Mouse (Mus musculus) kidney, adult 8-10 months (tissue): Measurements from ENCODE around the gene Egr2.

Experiments
- DNase-seq, 2 experiments: peaks; one replicate each; pipeline ENCODE4 v3.0.0; 2022

The Egr2 gene

GRCm38 (mm10) chr10:67535256-67535655, at the start of gene Egr2:
Gene Egr2 (plus strand): TSS chr10:67535475.
- no peak for DNase-seq

GRCm38 (mm10) chr10:67487496-67487895, 47.8 kb upstream of the Egr2 start:
- peak; percentile 37 to 45 for DNase-seq

- DNase-seq = no peak
Measured at GRCm38 (mm10) chr10:67489836-67490235, 45.4 kb upstream of the Egr2 start.

GRCm38 (mm10) chr10:67490632-67491031, 44.6 kb upstream of the Egr2 start:
- DNase-seq = no peak

GRCm38 (mm10) chr10:67492161-67492571, 43.1 kb upstream of the Egr2 start:
- DNase-seq = no peak

GRCm38 (mm10) chr10:67493556-67493955, 41.7 kb upstream of the Egr2 start:
- DNase-seq = no peak

GRCm38 (mm10) chr10:67497144-67497892, 38.0 kb upstream of the Egr2 start:
- no peak for DNase-seq

- no peak for DNase-seq
Measured at GRCm38 (mm10) chr10:67497951-67498350, 37.3 kb upstream of the Egr2 start.

GRCm38 (mm10) chr10:67503320-67503995, 31.8 kb upstream of the Egr2 start:
- no peak for DNase-seq

- no peak for DNase-seq
Measured at GRCm38 (mm10) chr10:67504046-67504445, 31.2 kb upstream of the Egr2 start.

- no peak for DNase-seq
Measured at GRCm38 (mm10) chr10:67505248-67505647, 30.0 kb upstream of the Egr2 start.

GRCm38 (mm10) chr10:67512211-67512610, 23.1 kb upstream of the Egr2 start:
- no peak for DNase-seq

- DNase-seq = no peak
Measured at GRCm38 (mm10) chr10:67512871-67513270, 22.4 kb upstream of the Egr2 start.

GRCm38 (mm10) chr10:67518733-67519132, 16.5 kb upstream of the Egr2 start:
- DNase-seq = no peak

- DNase-seq = no peak
Measured at GRCm38 (mm10) chr10:67524130-67524529, 11.1 kb upstream of the Egr2 start.

GRCm38 (mm10) chr10:67524694-67525093, 10.6 kb upstream of the Egr2 start:
- DNase-seq = no peak

- DNase-seq = no peak
Measured at GRCm38 (mm10) chr10:67526435-67526834, 8.8 kb upstream of the Egr2 start.

- no peak for DNase-seq
Measured at GRCm38 (mm10) chr10:67529769-67530168, 5.5 kb upstream of the Egr2 start.

- DNase-seq = peak; percentile 63 to 77
Measured at GRCm38 (mm10) chr10:67535972-67536371, 697 bp downstream of the Egr2 start.

- DNase-seq = no peak
Measured at GRCm38 (mm10) chr10:67536621-67537141, 1.4 kb downstream of the Egr2 start.

- DNase-seq = peak; percentile 89 to 93
Measured at GRCm38 (mm10) chr10:67537151-67537994, 2.1 kb downstream of the Egr2 start.

- DNase-seq = no peak
Measured at GRCm38 (mm10) chr10:67538106-67538505, 2.8 kb downstream of the Egr2 start.
